Mouse (Mus musculus) leukemia stem cell, adult 10-12 weeks (primary cell): Measurements from ENCODE around the gene Adam12. TPM values are rescaled to one million over a fixed set of nuclear protein-coding genes. Genes with fewer than 3 reads are reported as not detected.

Experiments used
- polyA plus RNA-seq: library from polyadenylated mRNA; stranded (reverse); fragments of >175 nt; gene quantifications from 2 replicates; pipeline ENCODE4 v1.2.3, GENCODE M21; 2012; ENCODE audit warnings: low replicate concordance

Gene Adam12
- polyA plus RNA-seq = 0.28 and 0.47 TPM in 2 replicates

GRCm38 (mm10) chr7:134231378-134232346, at the start of gene Adam12:
Adam12 (minus strand) TSS chr7:134232146.

Other genes starting within 250 kb of the Adam12 start
- not detected in 2 replicates for gene D7Ertd443e, start 153.5 kb upstream of the Adam12 start, polyA plus RNA-seq